Mouse (Mus musculus) cerebellum, adult 9-10 months (tissue): ENCODE measurements around the gene Col4a3bp.

Experiments
- DNase-seq: peaks from one replicate; pipeline ENCODE4 v3.0.0; 2022

Col4a3bp gene

DNA sequence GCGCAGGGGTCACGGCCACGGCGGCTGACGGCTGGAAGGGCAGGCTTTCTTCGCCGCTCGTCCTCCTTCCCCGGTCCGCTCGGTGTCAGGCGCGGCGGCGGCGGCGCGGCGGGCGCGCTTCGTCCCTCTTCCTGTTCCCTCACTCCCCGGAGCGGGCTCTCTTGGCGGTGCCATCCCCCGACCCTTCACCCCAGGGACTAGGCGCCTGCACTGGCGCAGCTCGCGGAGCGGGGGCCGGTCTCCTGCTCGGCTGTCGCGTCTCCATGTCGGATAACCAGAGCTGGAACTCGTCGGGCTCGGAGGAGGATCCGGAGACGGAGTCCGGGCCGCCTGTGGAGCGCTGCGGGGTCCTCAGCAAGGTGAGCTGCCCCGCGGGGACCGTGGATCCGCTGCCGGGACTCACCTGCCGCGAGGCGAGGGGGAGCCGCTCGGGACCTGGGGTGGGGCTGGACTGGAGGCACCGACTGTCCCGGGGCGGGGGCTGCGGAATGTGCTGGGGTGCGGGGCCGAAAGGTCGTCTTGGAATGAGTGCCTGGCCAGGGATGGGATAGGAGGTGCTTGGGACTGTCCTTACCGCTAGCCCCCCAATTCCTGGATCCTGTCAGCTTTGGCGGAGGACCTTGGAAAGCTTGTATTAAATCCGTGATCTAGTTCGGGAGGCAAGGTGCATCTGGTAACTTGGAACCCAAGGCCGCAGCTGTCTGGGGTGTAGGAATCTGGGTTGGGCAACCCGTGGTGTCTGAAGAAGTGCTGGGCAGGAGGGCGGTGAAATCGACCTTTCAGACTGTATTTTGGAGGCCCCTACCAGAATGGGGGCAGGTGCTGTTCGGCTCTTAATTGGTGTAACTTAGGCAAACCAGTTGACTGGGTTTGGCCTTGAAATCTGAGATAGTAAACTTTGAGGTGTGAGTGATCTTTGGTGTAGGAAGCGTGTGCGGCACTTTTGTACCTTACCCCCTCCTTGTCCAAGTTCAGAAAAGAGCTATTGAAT is 778 bp downstream of the Col4a3bp start:
- DNase-seq, result no peak

DNA sequence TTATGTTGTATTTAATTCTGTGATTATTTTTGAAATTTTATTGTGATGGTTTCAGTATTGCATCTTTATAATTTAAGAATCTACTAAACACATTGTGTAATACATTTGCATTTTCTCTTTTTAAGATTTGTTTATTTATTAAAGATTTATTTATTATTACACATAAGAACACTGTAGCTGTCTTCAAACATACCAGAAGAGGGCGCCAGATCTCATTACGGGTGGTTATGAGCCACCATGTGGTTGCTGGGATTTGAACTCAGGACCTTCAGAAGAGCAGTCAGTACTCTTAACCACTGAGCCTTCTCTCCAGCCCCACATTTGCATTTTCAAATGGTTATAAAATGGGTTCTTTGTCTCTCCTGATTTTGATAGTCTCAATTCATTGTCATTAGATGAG is 2.1 kb downstream of the Col4a3bp start:
- DNase-seq, result no peak

DNA sequence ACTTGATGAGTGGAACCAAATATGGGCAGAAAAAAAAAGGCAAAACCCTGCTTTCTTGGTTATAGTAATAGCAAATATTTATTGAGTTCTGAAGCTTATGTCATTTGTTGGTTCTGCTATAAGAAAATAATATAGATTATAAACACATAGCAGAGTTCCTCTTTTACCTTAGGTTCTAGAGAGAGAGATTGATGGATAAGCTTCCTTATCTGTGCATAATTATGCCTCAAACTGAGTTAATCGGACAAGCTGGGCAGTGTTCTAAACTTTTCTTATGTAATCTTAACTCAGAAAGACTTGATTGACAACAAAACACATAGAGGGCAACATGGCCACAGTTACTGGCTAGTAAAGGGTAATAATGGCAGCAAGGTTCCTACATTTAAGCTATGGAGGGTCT is 4.8 kb downstream of the Col4a3bp start:
- DNase-seq, result no peak

DNA sequence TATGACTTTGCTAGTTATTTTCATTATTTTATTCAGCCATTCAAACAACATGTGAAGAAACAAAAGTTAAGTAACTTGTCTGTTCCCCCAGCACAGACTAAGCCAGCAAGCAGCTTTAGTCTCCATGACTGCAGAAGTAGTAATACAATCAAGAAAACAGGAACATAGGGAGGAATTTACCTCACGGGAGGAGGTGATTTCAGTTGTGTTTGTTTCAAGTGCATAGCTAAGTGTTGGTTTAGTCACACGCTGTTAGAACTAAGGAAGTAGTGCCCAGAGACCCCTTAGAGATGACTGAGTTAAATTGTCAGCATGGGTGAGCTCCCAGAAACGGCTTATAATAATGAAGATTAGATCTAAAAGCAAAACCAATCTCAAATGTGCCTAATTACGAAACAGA is 5.5 kb downstream of the Col4a3bp start:
- DNase-seq, result no peak

DNA sequence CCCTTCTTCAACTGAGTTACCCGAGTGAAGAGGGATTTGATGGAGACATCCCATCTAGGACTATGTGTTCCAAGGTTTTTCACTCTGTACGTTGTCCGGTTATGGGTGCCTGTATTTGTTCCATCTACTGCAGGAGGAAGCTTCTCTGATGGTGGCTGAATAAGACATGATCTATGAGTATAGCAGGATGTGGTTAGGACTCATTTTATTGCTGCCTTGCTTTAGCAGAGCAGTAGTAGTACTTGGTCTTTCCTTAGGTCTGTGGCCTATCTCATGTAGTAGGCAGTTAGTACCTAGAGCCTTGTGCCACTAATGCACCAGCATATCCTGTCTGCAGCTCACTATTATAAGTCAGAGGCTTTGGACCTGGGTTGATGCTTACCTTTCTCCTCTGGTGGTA is 12.7 kb downstream of the Col4a3bp start:
- DNase-seq, result no peak

DNA sequence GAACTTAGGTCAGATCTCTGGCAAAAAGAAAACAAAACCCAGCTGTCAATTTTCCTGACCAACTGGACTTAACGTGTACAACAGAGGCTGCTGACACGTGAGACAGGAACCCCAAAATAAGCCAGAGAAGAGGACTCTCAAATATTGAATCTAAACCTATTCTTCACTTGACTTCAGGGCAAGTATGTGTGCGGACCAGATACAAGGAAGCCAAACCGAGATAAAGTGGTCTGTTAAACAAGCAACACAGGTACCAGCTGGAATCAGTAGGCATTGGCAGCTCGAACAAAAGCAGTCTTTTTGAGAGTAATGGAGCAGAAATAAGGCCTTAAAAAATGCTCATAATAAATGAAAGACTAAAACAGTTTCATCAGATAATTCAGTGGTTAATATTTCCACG is 25.6 kb downstream of the Col4a3bp start:
- no peak for DNase-seq

DNA sequence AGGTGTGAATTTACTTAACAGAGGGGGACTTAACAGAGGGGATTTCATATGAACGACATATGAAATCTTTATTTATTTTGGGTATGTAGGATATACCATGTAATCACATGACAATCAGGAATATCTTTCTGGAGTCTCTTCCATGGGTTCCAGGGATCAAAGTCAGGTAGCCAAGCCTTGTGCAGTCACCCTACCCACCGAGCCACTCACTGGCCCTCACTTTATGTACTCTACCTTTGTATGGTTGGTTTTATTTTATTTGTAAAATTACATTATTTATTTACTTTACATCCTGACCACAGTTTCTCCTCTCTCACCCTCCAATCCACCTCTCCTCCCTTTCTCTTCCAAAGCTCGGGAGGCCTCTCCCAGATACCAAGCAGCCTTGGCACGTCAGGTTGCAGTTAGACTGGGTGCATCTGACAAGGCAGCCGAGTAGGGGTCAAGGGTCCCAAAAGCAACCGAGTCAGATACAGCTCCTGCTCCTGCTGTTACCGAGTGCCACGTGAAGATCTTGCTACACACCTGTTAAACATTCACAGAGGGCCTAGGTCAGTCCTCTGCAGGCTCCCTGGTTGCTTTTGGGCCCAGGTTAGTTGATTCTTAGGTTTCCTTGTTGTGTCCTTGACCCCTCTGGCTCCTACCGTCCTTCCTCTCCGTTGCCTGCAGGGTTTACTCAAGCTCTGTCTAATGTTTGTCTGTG is 28.0 kb downstream of the Col4a3bp start:
- no peak for DNase-seq

DNA sequence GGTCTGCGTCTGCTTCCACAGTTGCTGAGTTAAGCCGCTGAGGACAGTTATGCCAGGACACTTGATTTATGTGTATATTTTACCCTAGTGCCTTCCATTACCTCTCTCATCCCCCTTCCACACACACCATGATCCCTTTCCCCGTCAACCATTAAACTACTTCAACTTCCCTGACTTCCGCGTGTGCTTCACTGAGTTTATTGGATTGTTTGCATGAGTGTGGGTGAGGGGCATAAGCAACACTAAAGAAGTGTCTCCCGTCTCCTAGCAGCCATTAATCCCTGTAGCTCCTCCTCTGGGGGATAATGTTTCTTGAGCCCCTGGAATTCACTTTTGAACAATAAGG is 28.6 kb downstream of the Col4a3bp start:
- DNase-seq, result no peak

DNA sequence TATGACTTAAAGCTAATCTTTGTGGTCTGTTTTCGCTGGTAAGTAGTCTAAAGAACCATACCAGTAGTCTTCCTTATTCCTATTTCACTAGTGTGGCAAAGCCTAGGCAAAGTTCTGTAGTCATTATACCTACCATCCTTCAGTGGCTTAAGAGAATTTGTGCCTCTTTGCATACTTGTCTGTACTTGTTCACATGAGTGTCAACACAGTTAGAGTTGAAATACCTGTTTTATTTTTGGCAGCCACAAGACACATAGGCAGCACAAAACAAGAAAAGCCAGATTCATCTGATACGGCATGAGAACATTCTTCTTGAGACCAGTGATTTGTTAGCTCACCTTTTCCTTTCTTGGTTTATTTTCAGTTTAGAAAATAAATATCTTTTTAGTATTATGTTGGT is 31.8 kb downstream of the Col4a3bp start:
- DNase-seq, result no peak

DNA sequence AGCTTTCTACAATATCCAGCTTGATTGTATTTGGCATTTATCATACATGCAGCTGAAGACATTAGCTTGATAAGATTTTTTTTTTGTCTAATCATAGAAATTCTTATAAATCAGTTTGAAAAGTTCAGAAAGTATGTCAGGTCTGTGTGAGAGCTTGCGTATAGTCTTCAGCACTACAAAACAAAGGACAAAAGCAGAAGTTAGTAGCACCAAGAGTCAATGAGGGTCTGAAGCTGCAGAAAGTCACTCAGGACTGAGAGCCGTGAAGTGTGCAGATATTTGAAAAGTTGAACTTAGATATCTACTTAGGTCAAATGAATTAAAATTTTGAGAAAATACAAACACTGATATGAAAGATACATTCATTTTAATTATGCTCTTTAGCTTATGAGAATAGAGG is 36.7 kb downstream of the Col4a3bp start:
- DNase-seq, result no peak

DNA sequence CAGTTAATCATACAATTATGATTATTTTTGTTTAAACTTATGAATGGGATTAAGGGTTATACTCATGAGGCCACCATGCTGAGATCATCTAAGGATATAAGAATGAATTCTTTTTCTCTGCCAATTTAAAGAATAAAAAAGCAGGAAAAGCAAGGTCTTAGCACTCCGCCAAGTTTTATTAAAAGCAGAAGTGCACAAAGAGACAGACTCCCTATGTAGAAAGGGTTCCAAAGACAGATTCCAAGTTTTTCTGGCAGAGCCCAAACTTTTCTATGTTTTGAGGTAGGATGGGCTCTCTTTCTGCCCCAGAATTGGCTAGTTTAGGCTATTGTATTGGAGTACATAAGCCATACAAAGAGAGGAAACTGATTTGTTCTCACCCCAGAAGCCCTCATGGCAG is 37.6 kb downstream of the Col4a3bp start:
- no peak for DNase-seq

DNA sequence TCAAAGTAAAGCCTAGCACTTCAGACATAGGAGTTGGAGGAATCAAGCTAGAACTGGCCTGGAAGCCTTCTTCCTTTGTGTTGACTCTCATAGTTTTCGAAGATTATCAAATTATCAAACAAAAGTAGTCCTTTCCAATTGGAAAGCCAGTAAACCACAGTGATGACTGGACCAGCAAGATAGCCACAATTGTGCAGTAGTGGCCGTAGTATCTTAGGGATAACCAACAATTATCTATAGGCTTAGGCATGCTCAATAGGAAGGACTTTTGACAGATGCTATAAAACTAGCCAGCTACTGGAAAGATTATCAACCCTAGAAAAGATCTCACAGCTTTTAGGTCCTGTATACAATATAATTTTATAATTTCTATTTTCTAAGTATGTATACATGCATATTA is 41.8 kb downstream of the Col4a3bp start:
- no peak for DNase-seq

DNA sequence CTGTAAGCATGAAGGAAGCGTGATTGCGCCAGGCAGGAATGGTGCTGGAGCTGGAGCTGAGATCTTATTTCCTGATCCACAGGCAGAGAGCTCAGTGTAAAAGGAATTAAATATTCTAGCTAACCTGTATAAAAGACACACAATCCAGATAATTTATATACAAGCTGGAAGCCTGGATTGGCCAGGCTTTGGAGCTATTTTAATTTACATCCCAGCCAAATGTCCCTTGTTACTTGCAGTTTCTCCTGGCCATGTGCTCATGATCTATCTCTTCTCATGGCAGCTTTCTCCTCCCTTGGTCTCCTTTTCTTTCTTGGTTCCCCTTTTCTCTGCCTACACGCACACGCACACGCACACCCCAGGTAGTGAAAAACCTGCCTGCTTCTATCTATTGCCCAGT is 44.1 kb downstream of the Col4a3bp start:
- no peak for DNase-seq

DNA sequence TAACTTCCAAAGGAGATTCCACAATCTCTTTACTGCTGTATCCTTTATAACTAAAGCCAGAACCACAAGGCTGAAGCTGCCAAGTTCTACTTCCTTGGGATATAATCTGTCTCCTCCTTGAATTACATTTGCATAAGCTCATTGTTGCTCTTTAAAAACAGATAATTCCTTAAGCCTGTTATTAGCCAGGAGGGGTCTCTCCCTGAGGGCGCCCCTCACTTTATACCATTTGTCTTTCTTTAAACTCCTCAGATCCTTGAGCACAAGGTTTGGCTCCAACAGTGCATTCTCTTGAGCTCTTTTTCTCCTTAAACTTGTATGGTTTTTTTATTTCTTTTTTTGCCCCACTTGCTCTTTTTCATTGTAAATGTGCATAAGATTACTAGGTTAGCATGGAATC is 46.2 kb downstream of the Col4a3bp start:
- DNase-seq, result no peak

DNA sequence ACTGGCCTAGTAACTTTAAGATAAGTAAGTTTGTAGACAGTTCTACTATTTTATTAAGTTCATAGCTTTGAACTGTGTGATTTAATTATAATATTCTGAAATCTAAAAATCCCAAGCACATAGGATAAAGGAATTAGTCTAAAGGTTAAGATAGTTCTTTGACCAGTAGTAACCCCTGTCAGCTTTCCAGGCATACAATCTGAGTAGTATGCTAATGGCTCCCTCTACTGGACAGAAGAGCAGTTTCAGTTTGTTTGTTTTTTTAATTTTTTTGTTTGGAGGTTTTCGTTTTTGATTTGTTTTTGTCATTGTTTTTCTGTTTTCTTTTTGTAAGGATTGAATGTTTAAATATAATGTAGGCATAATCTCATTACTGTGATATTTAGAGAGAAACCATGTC is 51.2 kb downstream of the Col4a3bp start:
- DNase-seq, result peak; percentile 69

DNA sequence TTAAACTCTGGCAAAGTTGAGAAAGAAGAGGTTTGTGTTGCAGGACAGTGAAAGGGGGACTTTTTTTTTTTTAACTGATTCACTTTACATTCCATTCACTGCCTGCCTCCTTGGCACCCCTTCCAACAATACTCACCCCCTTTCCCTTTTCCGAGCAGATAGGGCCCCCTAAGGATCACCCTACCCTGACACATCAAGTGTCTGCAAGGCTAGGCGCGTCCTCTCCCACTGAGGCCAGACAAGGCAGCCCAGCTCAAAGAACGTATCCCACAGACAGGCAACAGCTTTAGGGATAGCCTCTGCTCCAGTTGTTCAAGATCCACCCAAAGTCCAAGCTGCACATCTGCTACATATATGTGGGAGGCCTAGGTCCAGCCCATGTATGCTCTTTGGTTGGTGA is 51.7 kb downstream of the Col4a3bp start:
- DNase-seq, result no peak

DNA sequence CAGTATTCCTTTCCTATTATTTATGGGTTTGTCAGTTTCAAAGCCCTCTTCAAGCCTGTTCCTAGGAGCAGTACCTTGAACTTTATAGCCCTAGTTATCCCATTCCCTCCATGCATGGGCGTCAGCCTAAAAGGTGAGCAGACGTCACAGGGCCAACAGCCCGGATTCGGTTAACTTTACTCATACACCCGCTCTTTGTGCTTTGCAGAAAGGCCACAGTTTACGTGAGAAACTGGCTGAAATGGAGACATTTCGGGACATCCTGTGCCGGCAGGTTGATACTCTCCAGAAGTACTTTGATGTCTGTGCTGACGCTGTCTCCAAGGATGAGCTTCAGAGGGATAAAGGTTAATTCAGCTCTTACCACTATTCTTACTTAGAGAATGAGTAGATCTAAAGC is 56.8 kb downstream of the Col4a3bp start:
- no peak for DNase-seq

DNA sequence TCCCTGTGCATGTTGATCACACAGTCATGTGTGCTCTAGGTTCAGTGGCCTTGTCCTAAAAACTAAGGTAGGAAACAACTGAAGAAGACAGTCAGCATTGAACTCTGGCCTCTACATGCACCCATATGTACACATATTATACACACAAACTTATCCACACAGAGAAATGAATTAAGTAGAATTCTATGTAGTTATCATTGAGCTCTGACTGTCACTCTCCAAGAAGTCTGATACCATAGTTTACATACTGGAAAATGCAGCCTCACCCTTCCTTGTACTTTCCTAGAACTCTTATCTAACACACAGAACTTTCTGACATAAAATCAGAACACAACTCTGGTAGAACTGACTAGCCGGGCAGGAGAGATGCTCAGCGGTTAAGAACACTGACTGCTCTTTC is 61.8 kb downstream of the Col4a3bp start:
- DNase-seq, result no peak

DNA sequence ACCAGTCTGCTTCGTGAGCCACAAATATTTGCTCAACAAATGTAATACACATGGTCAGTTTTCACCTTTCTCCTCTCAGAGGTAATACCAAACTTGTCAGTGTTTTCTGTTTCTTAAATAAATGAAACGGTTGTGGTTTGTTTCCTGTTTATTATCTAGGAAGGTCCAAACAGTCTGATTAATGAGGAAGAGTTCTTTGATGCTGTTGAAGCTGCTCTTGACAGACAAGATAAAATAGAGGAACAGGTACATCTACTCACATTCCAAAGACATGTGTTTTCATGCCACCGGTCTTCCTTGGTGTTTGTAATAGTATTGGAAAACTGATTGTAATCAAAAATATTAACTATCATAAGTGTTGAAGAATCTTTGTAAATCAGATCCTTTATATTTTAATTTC is 72.2 kb downstream of the Col4a3bp start:
- DNase-seq, result no peak

DNA sequence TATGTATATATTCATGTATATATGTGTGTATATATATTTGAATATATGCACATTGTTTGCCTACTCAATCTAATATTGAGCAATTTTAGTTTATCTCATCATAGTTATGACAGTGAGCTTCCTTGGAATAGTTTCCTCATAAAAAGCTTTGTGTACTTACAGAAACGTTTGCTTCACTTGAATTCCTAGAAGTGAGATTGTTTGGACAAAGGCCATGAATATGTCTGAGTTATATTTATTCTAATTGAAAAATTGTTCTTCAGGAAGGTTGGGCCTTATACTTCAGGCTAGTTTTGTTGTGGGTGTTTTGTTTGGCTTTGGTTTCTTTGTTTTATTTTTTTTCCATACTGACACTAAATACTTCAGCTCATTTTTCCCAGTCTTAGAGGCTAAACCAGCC is 78.5 kb downstream of the Col4a3bp start:
- no peak for DNase-seq

DNA sequence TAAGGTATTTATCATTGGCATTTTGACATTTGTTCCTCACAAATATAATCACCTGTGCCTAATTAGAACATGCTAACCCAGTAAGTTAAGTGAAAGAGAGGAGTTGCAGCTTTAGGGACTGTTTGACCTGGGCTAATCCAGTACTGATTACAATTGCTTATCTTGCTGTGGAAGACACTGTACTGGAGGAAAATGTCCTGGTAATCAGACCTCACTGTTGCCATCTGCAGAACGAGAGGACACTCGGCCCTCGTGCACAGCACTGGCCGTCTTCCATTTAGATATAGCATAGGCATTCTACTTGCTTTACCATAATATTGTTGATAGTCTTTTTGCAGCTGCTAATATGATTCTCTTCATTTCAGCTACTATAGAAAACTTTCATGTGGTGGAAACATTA is 88.0 kb downstream of the Col4a3bp start:
- DNase-seq, result no peak

DNA sequence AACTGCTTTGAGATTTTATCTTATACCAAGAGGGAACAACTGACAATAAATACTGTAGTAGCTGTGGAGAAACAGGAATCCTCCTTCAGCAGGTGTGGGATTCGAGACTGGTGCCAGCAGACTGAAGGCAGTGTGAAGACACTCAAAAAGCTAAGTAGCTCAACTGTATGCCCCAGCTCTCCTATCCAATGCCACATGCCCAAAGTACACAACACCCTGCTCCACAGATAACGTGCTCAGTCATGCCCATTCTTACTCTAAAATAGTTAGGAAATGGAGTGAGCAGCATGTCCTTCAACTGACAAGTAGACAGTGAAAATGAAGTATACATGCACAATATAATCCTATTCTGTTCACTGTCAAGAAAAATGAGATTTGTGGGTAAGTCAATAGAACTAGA is 101.8 kb downstream of the Col4a3bp start:
- DNase-seq, result no peak

DNA sequence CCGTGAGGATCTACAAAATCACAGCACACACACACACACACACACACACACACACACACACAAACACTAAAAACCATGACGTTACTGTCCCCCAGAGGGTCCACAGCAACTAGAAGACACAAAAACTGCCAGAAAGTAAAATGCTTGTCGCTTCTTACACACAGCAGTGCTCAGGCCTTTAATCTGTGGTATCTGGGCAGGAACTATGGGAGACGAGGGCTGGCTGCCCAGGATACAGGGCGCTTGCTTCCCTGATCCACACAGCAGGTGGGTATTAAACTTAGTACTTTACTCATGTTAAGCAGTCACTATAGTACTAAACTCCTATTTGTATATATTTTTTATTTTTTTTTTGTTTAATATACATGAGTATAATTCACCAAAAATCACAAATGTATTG is 103.4 kb downstream of the Col4a3bp start:
- no peak for DNase-seq

DNA sequence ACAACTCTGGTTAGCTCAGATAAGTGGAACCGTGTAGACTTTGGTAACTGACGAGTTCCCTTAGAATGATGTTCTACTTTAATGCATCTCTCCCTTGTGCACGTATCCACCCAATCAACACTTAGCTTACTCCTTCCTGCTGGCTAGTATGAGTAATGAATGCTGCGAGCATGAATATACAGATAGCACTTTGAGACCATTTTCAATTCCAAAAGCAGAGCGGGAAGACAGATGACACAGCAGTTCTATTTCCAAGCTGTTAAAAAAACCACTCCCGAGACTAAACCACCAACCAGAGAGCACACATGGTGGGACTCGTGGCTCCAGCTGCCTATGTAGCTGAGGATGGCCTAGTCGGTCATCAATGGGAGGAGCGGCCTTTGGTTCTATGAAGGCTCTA is 110.6 kb downstream of the Col4a3bp start:
- DNase-seq, result no peak

DNA sequence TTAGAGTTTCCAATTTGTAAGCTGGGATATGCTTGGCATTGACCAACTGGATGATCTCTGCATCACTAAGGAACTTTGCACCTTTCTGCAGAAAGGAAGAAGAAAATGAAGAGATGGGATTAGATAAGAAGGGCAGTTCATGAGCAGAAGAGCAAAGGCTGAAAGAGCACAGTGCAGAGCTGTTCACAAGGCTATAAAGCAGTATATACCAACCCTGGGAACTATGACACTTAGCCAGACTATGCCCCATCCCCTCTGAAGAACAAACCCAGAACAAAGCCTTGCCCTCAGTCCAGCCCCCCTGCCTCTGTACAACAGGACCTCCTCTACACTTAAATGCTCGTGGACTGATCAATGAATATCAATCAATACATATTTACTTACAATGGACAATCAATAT is 114.3 kb downstream of the Col4a3bp start:
- no peak for DNase-seq
